Mouse (Mus musculus): ENCODE results near the gene Vwa5b2.

Gene Vwa5b2

DNA sequence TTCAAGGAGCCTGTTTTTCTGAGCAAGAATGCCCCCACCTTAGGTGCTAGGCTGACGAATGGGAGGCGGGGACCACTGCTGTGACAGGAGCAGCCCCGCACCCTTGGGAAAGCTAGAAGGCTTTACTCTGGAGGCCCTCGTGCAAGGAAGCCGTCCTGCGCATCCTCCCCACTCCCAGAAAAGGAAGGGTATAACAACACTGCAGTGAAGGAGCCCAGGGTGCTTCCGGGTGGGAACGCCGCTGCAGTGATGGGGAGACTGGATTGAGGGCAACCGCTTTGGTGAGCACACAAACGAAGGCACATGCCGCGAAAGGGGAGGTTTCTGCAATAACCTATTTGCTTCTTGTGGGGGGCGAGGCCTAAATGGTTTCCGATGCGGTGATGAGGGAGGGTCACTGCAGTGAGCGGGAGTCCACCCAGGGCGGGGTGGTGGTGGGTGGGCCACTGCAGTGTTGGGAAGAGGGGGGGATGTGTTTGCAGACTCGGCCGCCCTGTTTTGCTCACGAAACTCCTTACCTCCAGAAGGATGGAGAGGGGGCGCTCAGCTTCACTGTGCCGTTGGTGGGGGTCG, at the start of gene Vwa5b2:
Gene Vwa5b2 (plus strand): TSS at position 106 of the 573 bp plus-strand sequence.
- peak; percentile 66 for DNase-seq (ENCODE audit: low read depth, low spot score)

- no peak for DNase-seq (ENCODE audit: low read depth, low spot score)
Observed at GRCm38 (mm10) chr16:20539649-20540048, 49.6 kb upstream of the Vwa5b2 start.

DNA sequence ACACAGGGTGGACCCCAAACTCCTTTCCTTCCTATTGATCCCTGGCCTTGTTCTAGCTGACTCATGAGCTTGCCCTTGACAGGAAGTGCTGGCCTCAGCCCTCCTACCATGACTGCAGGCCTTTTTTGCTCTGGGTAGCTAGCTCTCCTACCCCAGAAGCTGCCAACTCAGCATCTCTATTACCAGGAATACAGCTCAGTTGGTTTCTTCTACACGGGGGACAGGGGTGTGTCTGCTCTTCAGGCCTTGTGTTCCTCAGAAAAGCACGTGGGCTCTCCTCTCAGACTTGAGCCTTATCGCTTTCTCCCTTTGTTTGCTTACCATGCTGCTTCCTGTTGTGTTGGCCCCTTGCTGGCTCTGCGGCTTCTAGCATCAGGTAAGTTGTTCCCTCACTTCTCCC, 48.8 kb upstream of the Vwa5b2 start:
- no peak for DNase-seq (ENCODE audit: low read depth, low spot score)

GRCm38 (mm10) chr16:20545696-20546095, 43.6 kb upstream of the Vwa5b2 start:
- no peak for DNase-seq (ENCODE audit: low read depth, low spot score)

- no peak for DNase-seq (ENCODE audit: low read depth, low spot score)
Observed at GRCm38 (mm10) chr16:20547423-20547822, 41.8 kb upstream of the Vwa5b2 start.

GRCm38 (mm10) chr16:20548096-20548948, 40.9 kb upstream of the Vwa5b2 start, which contains the start of gene Abcf3:
TSS of gene Abcf3 (plus strand) at chr16:20548577.
- peak; percentile 100 for DNase-seq (ENCODE audit: low read depth, low spot score)

DNA sequence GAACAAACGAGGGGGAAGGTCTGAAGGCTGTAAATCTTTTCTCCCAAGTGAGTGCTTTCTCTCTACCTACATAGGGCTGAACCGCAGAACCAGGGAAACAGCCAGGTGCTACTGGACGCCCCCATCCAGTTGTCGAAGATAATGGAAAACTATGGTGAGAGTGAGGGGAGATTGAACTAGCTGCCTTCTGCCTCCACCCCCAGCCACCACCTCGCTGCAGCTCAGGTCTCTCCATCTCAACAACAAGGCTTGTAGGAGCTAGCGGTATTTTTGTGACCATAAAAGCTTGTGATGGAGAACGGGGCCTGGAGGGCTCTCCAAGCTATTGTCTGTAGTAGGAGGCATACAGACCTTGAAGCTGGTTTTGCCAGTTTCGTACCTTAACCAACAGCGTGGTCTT, 40.1 kb upstream of the Vwa5b2 start:
- DNase-seq (ENCODE audit: low read depth, low spot score) = no peak

DNA sequence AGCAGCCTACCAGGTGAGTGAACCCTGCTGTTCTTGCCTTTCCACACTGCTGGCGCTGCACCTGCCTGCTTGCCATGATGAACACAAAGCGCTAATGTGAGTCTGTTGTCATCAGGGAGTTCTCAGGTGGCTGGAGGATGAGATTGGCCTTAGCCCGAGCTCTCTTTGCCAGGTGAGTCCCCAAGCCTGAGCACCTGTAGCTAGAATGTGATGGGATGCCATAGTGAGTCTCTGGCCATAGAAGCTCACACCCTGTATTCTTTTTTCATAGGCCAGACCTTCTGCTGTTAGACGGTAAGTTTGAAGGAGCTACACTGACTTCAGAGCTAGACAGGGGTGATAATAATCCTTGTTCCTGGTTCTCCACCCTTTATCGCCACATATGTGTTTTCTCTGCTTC, 37.6 kb upstream of the Vwa5b2 start:
- DNase-seq (ENCODE audit: low read depth, low spot score) = no peak

DNA sequence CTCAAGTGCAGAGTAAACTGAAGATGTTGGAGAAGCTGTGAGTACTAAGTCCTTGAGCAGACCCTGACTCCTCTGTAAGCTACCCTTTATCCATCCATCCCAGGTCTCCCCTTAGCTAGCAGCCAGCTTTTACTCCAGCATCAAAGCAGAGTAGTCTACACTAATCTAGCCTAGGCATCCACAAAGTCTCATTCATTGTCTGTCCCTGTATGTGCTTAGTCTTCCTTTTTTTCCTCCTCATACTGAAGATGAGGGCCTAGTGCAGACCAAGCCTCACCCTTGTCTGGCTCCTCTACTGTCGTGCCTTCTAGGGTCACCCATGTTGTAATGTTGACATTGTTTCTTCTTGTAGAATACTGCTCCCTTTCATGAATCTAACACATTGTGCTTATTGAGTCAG, 36.7 kb upstream of the Vwa5b2 start:
- DNase-seq (ENCODE audit: low read depth, low spot score) = no peak

- no peak for DNase-seq (ENCODE audit: low read depth, low spot score)
Observed at GRCm38 (mm10) chr16:20555000-20555399, 34.3 kb upstream of the Vwa5b2 start.

GRCm38 (mm10) chr16:20557381-20557780, 31.9 kb upstream of the Vwa5b2 start:
- DNase-seq (ENCODE audit: low read depth, low spot score) = no peak

DNA sequence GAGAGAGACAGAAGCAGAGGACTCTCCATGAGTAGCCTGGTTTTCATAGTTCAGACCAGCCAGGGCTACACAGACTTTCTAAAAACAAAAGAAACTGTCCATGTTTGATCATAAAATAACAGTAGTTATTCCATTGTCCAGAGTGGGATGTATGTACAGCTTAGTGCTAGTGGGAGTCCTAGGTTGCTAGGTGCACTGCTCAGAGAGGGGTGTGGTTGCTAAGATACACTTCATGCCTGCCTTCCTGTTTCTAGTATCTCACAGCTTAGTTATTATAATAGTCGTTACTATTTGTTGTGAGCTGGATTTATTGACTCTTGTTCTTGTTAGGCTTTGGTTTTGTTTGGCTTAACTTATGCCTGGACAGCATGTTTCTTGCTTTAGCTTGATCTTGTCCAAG, 24.2 kb upstream of the Vwa5b2 start:
- peak; percentile 24 for DNase-seq (ENCODE audit: low read depth, low spot score)

DNA sequence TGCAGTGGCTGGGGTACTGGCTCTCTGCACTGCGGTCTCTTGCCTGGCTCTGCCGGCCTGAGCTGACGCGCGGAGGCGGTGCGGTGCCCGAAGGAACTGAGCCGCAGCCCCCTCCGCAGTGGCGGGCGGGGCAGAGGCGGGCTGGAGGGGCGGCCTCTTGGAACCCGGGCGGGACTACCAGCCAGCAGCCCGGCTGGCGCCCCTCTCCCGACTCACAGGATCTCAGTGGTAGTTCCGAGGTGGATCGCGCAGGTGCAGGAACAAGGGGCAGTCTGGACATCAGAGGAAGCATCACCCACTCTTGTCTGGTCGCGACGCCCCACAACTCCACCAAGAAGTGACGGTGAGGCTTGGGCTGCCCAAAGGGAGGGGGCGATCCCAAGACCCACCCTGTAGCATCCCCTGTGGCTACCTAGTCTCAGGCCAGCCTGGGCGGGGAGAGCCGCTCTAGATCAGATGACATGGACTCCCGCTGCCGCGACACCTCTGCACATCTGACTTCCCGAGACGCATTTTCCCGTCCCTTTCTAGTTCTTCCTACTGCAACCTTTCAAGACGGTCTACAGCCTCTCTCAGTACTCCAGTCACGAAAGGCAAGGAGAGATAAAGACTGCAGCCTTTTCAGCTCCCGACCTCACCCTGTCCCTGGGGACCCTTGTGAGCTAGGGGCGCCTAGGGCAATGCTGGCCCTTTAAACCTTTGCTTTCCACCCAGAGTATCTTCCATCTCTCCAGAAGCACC, 838 bp downstream of the Vwa5b2 start:
- peak; percentile 78 for DNase-seq (ENCODE audit: low read depth, low spot score)

DNA sequence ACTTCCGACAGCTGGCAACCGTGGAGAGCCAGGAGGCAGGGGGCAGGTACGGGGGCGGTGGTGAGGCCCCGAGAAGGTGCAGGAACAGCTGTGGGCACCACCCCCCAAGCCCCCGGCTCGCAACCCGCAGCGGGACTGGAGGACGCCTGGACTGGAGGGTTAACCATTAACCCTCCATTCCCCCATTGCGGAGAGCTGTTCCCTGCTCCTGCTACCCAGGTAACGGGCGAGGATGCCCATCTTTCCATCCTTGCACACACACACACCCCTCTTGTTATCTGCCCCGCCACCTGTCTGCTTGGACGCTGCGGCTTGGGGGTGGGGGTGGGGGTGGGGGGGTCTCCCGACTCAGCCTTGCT, 1.4 kb downstream of the Vwa5b2 start:
- no peak for DNase-seq (ENCODE audit: low read depth, low spot score)

DNA sequence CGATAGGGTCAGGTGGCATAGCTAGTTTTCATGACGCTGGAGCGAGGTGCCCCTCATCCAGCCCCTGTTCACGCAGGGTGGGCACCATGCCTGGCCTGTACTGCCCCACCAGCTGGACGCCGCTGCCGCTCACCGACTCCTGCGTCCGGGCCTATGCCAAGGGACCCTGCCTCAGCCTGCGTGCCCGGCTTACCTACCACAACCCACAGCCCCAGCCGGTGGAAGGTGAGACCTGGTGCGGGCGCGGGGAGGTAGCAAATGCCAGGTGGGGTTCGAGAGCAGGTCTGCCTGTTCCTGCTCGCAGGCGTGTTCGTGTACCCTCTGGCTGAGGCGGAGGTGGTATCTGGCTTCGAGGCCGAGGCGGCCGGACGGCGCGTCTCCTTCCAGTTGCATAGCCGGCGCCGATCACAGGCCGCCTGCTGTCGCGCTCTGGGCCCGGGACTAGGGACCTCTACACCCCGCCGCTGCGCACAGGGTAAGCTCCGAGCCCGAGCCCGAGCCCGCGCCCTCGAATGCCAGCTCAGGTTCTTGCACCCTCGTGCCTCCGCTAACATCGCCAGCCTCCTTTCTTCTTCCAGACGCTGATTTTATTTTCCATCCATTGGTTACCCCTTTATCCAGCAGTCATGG, 1.9 kb downstream of the Vwa5b2 start:
- no peak for DNase-seq (ENCODE audit: low read depth, low spot score)

DNA sequence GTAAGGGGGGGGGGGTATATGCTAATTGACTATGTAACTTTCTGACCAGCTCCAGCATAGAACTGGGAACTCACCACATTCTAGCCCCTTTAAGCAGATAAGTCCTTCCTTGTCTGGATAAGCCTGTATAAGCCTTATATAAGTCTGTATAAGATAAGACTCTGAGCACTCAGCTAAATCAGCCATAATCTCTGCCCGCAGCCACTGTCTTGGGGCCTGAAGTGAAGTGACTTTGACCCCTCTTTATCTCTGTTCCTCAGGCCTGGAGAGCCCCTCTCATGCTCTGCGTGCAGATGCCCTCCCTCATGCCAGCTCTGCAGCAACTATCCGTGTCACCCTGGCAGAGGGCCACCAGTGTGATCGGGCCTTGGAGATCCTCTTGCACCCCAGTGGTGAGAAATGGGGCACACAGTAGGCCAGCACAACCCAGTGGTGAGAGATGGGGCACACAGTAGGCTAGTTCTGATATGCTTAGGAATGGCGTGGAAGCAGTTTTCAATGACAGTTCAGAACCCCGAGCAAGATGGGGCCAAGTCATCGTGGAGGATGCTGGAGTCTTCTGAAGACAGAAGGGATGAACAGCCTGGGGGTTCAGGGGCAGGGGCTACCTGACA, 5.9 kb downstream of the Vwa5b2 start:
- DNase-seq (ENCODE audit: low read depth, low spot score) = no peak

GRCm38 (mm10) chr16:20595737-20596136, 6.5 kb downstream of the Vwa5b2 start:
- DNase-seq (ENCODE audit: low read depth, low spot score) = no peak

DNA sequence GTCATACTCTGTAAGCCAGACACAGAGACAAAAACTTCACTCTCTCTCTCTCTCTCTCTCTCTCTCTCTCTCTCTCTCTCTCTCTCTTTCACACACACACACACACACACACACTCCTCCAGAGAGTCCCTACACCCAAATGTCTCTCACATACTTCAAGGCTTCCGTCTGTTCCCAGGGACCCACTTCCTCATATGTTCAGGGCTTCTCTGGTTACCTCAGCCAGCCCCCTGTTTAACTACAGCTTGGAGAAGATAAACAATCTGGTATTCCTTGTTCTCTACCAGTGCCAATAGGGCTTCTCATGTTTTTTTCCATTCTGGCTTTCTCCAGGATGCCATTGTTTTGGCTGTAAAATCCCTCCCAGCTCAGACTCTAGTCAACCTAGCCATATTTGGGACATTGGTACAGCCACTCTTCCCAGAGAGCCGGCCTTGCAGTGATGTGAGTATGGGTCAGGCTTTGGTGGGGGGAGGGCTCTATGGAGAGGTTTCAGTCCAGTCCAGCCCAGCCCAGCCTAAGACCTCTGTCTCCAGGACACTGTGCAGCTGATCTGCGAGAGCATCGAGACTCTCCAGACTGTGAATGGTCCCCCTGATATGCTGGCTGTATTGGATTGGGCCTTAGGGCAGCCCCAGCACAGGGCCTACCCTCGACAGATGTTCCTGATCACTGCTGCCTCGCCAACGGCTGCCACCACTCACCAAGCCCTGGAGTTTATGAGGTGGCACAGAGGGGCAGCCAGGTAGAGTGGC, 7.6 kb downstream of the Vwa5b2 start:
- no peak for DNase-seq (ENCODE audit: low read depth, low spot score)

- peak; percentile 34 for DNase-seq (ENCODE audit: low read depth, low spot score)
Observed at GRCm38 (mm10) chr16:20600511-20600910, 11.2 kb downstream of the Vwa5b2 start.

DNA sequence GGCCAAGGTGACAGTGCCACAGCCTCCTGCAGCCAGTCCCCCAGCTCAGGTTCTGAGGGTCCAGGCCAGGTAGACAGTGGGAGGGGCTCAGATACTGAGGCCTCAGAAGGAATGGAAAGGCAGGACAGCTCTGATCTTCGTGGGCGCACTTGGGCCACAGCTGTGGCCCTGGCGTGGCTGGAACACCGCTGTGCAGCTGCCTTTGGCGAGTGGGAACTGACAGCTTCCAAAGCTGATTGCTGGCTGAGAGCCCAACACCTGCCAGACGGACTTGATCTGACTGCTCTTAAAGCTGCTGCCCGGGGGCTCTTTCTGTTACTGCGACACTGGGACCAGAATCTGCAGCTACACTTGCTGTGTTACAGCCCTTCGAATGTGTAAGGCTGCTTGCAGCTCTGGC, 15.4 kb downstream of the Vwa5b2 start:
- DNase-seq (ENCODE audit: low read depth, low spot score) = peak; percentile 21

Data from brain, adult 2 months (tissue).